Mouse (Mus musculus): ENCODE measurements around the gene Fcgr4. TPM values are rescaled to one million over a fixed set of nuclear protein-coding genes. Genes with fewer than 3 reads are reported as not detected.
A peak's percentile ranks its signal among the peaks of the same experiment; 100 is the strongest.
"Not testable (repeated sequence)": the region's sequence is repeated elsewhere in the genome, so short reads cannot be mapped to it uniquely, and the experiment has no call there.

Fcgr4 gene
- total and polyA plus RNA-seq, 2 experiments from 2014 or later = 0.44 to 0.76 TPM

GRCm38 (mm10) chr1:171076176-171076575 is 57.5 kb downstream of the Fcgr4 start:
- not testable (repeated sequence) for H3K9ac ChIP-seq; H3K36me3 ChIP-seq (ENCODE audit: insufficient read depth); H3K9me3 ChIP-seq (ENCODE audit: low read length); H3K27ac ChIP-seq (ENCODE audit: low read depth, low read length); DNase-seq; ATAC-seq; H3K4me1 ChIP-seq (ENCODE audit: insufficient read depth); H3K27me3 ChIP-seq (ENCODE audit: insufficient read depth, low read length); H3K4me3 ChIP-seq (ENCODE audit: low read depth, low read length); H3K4me2 ChIP-seq (ENCODE audit: low read depth)
- WGBS = 69% methylated on average over 3 of the region's 5 CpGs

- H3K4me1 ChIP-seq (ENCODE audit: insufficient read depth); H3K9ac ChIP-seq; H3K4me3 ChIP-seq (ENCODE audit: low read depth, low read length); H3K9me3 ChIP-seq (ENCODE audit: low read length); H3K4me2 ChIP-seq (ENCODE audit: low read depth); H3K36me3 ChIP-seq (ENCODE audit: insufficient read depth); ATAC-seq; H3K27ac ChIP-seq (ENCODE audit: low read depth, low read length); DNase-seq; H3K27me3 ChIP-seq (ENCODE audit: insufficient read depth, low read length): not testable (repeated sequence)
- WGBS = 39% methylated on average over 5 of the region's 5 CpGs
Observed at GRCm38 (mm10) chr1:171077192-171077591, 58.5 kb downstream of the Fcgr4 start.

GRCm38 (mm10) chr1:171077955-171078354 is 59.2 kb downstream of the Fcgr4 start:
- H3K36me3 ChIP-seq (ENCODE audit: insufficient read depth); DNase-seq; H3K9ac ChIP-seq; H3K27ac ChIP-seq (ENCODE audit: low read depth, low read length); H3K4me1 ChIP-seq (ENCODE audit: insufficient read depth); H3K27me3 ChIP-seq (ENCODE audit: insufficient read depth, low read length); H3K9me3 ChIP-seq (ENCODE audit: low read length): not testable (repeated sequence)
- Histone ChIP-seq H3K4me2 (ENCODE audit: low read depth) (peak overlapping the region; percentile 43), H3K4me3 (ENCODE audit: low read depth, low read length) (peak overlapping the region; percentile 9; the same call in 1 of the 2 replicates)
- WGBS = 3% methylated on average over 15 of the region's 27 CpGs
- peak; percentile 18 for ATAC-seq

- Histone ChIP-seq H3K4me2 (ENCODE audit: low read depth) (peak overlapping the region; percentile 43), H3K4me3 (ENCODE audit: low read depth, low read length) (peak overlapping the region; percentile 18; the same call in 1 of the 2 replicates)
- H3K27ac ChIP-seq (ENCODE audit: low read depth, low read length); H3K27me3 ChIP-seq (ENCODE audit: insufficient read depth, low read length); H3K9me3 ChIP-seq (ENCODE audit: low read length); ATAC-seq; DNase-seq; H3K9ac ChIP-seq; H3K4me1 ChIP-seq (ENCODE audit: insufficient read depth); H3K36me3 ChIP-seq (ENCODE audit: insufficient read depth): not testable (repeated sequence)
- 21% methylated on average over 11 of the region's 12 CpGs for WGBS
Observed at GRCm38 (mm10) chr1:171078419-171078818, 59.7 kb downstream of the Fcgr4 start.

- 0% methylated on average over 1 of the region's 35 CpGs for WGBS
- not testable (repeated sequence) for H3K27me3 ChIP-seq (ENCODE audit: insufficient read depth, low read length); H3K9me3 ChIP-seq (ENCODE audit: low read length); DNase-seq; H3K4me3 ChIP-seq (ENCODE audit: low read depth, low read length); H3K4me1 ChIP-seq (ENCODE audit: insufficient read depth); H3K27ac ChIP-seq (ENCODE audit: low read depth, low read length); H3K4me2 ChIP-seq (ENCODE audit: low read depth); H3K36me3 ChIP-seq (ENCODE audit: insufficient read depth); H3K9ac ChIP-seq
- ATAC-seq = peak; percentile 65
Observed at GRCm38 (mm10) chr1:171079345-171079744, 60.6 kb downstream of the Fcgr4 start.

Small RNA genes lying within 50 kb of the gene (microRNA-seq; reads per million reads assigned to microRNA genes)
- 0 reads per million in 2 experiments for gene Gm27552
- gene Mir6546 = 0.73 to 0.77 reads per million in 2 experiments

Other genes with a start within 250 kb of the Fcgr4 start
- gene Atf6, start 151.1 kb upstream of the Fcgr4 start, total RNA-seq (2014; rRNA removed) = 14.3 and 18.1 TPM in 2 replicates
- 3.7 and 5.3 TPM in 2 replicates for gene Atf6, start 151.1 kb upstream of the Fcgr4 start, polyA plus RNA-seq (2015; fragmentation: Nextera tagmentation; extraction: Ambion mirVana)
- gene Gm26620, start 133.9 kb upstream of the Fcgr4 start, total RNA-seq (2014; rRNA removed) = 2.4 TPM in 1 of 2 replicates, not detected in the other
- 0.43 and 0.48 TPM in 2 replicates for gene Gm26620, start 133.9 kb upstream of the Fcgr4 start, polyA plus RNA-seq (2015; fragmentation: Nextera tagmentation; extraction: Ambion mirVana)
- 41.0 and 44.2 TPM in 2 replicates for gene Dusp12, start 133.4 kb upstream of the Fcgr4 start, total RNA-seq (2014; rRNA removed)
- gene Dusp12, start 133.4 kb upstream of the Fcgr4 start, polyA plus RNA-seq (2015; fragmentation: Nextera tagmentation; extraction: Ambion mirVana) = 37.4 and 39.2 TPM in 2 replicates
- not detected in 2 replicates for gene Fcrlb, start 106.0 kb upstream of the Fcgr4 start, total RNA-seq (2014; rRNA removed)
- 0.40 and 1.1 TPM in 2 replicates for gene Fcrlb, start 106.0 kb upstream of the Fcgr4 start, polyA plus RNA-seq (2015; fragmentation: Nextera tagmentation; extraction: Ambion mirVana)
- gene Fcrla, start 91.3 kb upstream of the Fcgr4 start, total RNA-seq (2014; rRNA removed) = not detected in 2 replicates
- 0.11 TPM in 1 of 2 replicates, not detected in the other for gene Fcrla, start 91.3 kb upstream of the Fcgr4 start, polyA plus RNA-seq (2015; fragmentation: Nextera tagmentation; extraction: Ambion mirVana)
- gene Fcgr2b, start 42.4 kb upstream of the Fcgr4 start, total RNA-seq (2014; rRNA removed) = 2.2 and 2.3 TPM in 2 replicates
- 3.8 and 3.9 TPM in 2 replicates for gene Fcgr2b, start 42.4 kb upstream of the Fcgr4 start, polyA plus RNA-seq (2015; fragmentation: Nextera tagmentation; extraction: Ambion mirVana)
- gene Fcgr3, start 46.0 kb downstream of the Fcgr4 start, total RNA-seq (2014; rRNA removed) = 13.5 and 14.9 TPM in 2 replicates
- 13.9 and 14.6 TPM in 2 replicates for gene Fcgr3, start 46.0 kb downstream of the Fcgr4 start, polyA plus RNA-seq (2015; fragmentation: Nextera tagmentation; extraction: Ambion mirVana)
- gene Cfap126, start 95.0 kb downstream of the Fcgr4 start, total RNA-seq (2014; rRNA removed) = 1.7 and 2.4 TPM in 2 replicates
- gene Cfap126, start 95.0 kb downstream of the Fcgr4 start, polyA plus RNA-seq (2015; fragmentation: Nextera tagmentation; extraction: Ambion mirVana) = 11.7 and 13.7 TPM in 2 replicates
- gene Sdhc, start 131.7 kb downstream of the Fcgr4 start, total RNA-seq (2014; rRNA removed) = 195 and 197 TPM in 2 replicates
- 285 and 302 TPM in 2 replicates for gene Sdhc, start 131.7 kb downstream of the Fcgr4 start, polyA plus RNA-seq (2015; fragmentation: Nextera tagmentation; extraction: Ambion mirVana)
- 0.38 TPM in 1 of 2 replicates, not detected in the other for gene Mpz, start 131.8 kb downstream of the Fcgr4 start, total RNA-seq (2014; rRNA removed)
- 0.30 and 0.67 TPM in 2 replicates for gene Mpz, start 131.8 kb downstream of the Fcgr4 start, polyA plus RNA-seq (2015; fragmentation: Nextera tagmentation; extraction: Ambion mirVana)
- 12.3 and 16.2 TPM in 2 replicates for gene Pcp4l1, start 177.3 kb downstream of the Fcgr4 start, total RNA-seq (2014; rRNA removed)
- gene Pcp4l1, start 177.3 kb downstream of the Fcgr4 start, polyA plus RNA-seq (2015; fragmentation: Nextera tagmentation; extraction: Ambion mirVana) = 31.4 and 33.4 TPM in 2 replicates
- gene Nr1i3, start 195.1 kb downstream of the Fcgr4 start, total RNA-seq (2014; rRNA removed) = not detected in 2 replicates
- gene Nr1i3, start 195.1 kb downstream of the Fcgr4 start, polyA plus RNA-seq (2015; fragmentation: Nextera tagmentation; extraction: Ambion mirVana) = 0.16 and 0.19 TPM in 2 replicates
- 46.5 and 62.7 TPM in 2 replicates for gene Tomm40l, start 203.6 kb downstream of the Fcgr4 start, total RNA-seq (2014; rRNA removed)
- 39.8 and 41.7 TPM in 2 replicates for gene Tomm40l, start 203.6 kb downstream of the Fcgr4 start, polyA plus RNA-seq (2015; fragmentation: Nextera tagmentation; extraction: Ambion mirVana)
- 0.92 and 2.0 TPM in 2 replicates for gene Apoa2, start 206.1 kb downstream of the Fcgr4 start, total RNA-seq (2014; rRNA removed)
- gene Apoa2, start 206.1 kb downstream of the Fcgr4 start, polyA plus RNA-seq (2015; fragmentation: Nextera tagmentation; extraction: Ambion mirVana) = 2.7 and 4.0 TPM in 2 replicates
- 7.6 and 11.2 TPM in 2 replicates for gene Fcer1g, start 215.4 kb downstream of the Fcgr4 start, total RNA-seq (2014; rRNA removed)
- 33.2 and 37.9 TPM in 2 replicates for gene Fcer1g, start 215.4 kb downstream of the Fcgr4 start, polyA plus RNA-seq (2015; fragmentation: Nextera tagmentation; extraction: Ambion mirVana)
- 4.5 and 5.9 TPM in 2 replicates for gene Adamts4, start 231.5 kb downstream of the Fcgr4 start, total RNA-seq (2014; rRNA removed)
- 2.6 and 5.6 TPM in 2 replicates for gene Adamts4, start 231.5 kb downstream of the Fcgr4 start, polyA plus RNA-seq (2015; fragmentation: Nextera tagmentation; extraction: Ambion mirVana)
- 203 and 270 TPM in 2 replicates for gene Ndufs2, start 232.5 kb downstream of the Fcgr4 start, total RNA-seq (2014; rRNA removed)
- 219 and 243 TPM in 2 replicates for gene Ndufs2, start 232.5 kb downstream of the Fcgr4 start, polyA plus RNA-seq (2015; fragmentation: Nextera tagmentation; extraction: Ambion mirVana)